Mouse (Mus musculus) kidney, embryonic 15.5 days (tissue): Measurements from ENCODE around the gene Olfr715b. TPM values are rescaled to one million over a fixed set of nuclear protein-coding genes. Genes with fewer than 3 reads are reported as not detected.
"Not testable (repeated sequence)": the region's sequence is repeated elsewhere in the genome, so short reads cannot be mapped to it uniquely, and the experiment has no call there.

ENCODE experiments used
- ATAC-seq: fragments of 200-750 bp; cut with Nextera tagmentation; replicated peaks from 2 replicates; pipeline ENCODE4 v1.8.0; 2017; ENCODE audit warnings: moderate TSS enrichment; ENCODE audit not compliant: low FRiP score
- H3K27ac ChIP-seq: fragments of 300-500 bp; sonication (generic); 2 replicates; pipeline ENCODE4 v1.5.1; 2015; ENCODE audit warnings: mild to moderate bottlenecking, inconsistent platforms
- H3K27me3 ChIP-seq: fragments of 300-500 bp; sonication (generic); 2 replicates; pipeline ENCODE4 v1.6.1; 2015; ENCODE audit warnings: inconsistent platforms
- H3K36me3 ChIP-seq: fragments of 300-500 bp; sonication (generic); 2 replicates; pipeline ENCODE4 v1.6.1; 2015; ENCODE audit warnings: inconsistent platforms
- H3K4me1 ChIP-seq: fragments of 300-500 bp; sonication (generic); 2 replicates; pipeline ENCODE4 v1.6.1; 2015; ENCODE audit warnings: inconsistent platforms
- H3K4me2 ChIP-seq: fragments of 300-500 bp; sonication (generic); 2 replicates; pipeline ENCODE4 v1.6.1; 2015; ENCODE audit warnings: moderate library complexity, mild to moderate bottlenecking, inconsistent platforms
- H3K4me3 ChIP-seq: fragments of 300-500 bp; sonication (generic); replicated peaks from 2 replicates; pipeline ENCODE4 v1.5.1; 2015; ENCODE audit warnings: mild to moderate bottlenecking, inconsistent platforms
- H3K9ac ChIP-seq: fragments of 300-500 bp; sonication (generic); 2 replicates; pipeline ENCODE4 v1.6.1; 2015; ENCODE audit warnings: mild to moderate bottlenecking, inconsistent platforms
- H3K9me3 ChIP-seq: fragments of 300-500 bp; sonication (generic); replicated peaks from 2 replicates; pipeline ENCODE4 v1.6.1; 2016; ENCODE audit warnings: inconsistent platforms
- WGBS: fragments of 180-500 bp; shearing (Covaris S2); methylation state at CpG from one replicate; pipeline ENCODE4 v1.1.7; 2015; ENCODE audit warnings: mixed read lengths; 5-methylcytosine and 5-hydroxymethylcytosine counted together
- polyA plus RNA-seq: library from polyadenylated mRNA; unstranded; fragments of >200 nt; fragmentation: Nextera tagmentation; extraction: Ambion mirVana; gene quantifications from 2 replicates; pipeline ENCODE4 v1.2.1, GENCODE M21; 2015

Olfr715b gene
- polyA plus RNA-seq: not detected in 2 replicates

DNA sequence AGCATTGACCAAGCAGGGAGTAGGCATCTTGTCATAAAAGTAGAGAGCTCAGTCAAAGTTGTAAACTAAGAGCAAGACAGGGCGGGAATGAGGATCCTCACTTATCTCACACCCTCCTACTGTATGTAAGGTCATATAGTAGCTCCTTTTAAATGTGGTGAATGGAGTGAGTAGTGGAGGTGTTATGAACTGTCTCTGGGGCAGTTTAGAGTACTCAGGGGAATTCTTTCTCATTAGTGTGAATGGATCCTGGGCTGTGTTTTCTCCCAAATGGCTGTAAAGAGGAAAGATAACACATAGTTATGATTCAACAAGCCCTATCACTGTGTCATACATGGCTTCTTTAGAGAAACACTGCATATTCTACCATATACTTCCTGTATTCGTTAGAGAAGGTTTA is at the start of gene Olfr715b:
Olfr715b (minus strand) TSS at position 101 of the 400 bp plus-strand sequence.
- H3K4me3 ChIP-seq, H3K9me3 ChIP-seq, H3K4me1 ChIP-seq, H3K36me3 ChIP-seq, H3K4me2 ChIP-seq, H3K27me3 ChIP-seq, H3K9ac ChIP-seq, ATAC-seq, H3K27ac ChIP-seq: not testable (repeated sequence)
- WGBS: 87% methylated on average over 2 of the region's 2 CpGs

DNA sequence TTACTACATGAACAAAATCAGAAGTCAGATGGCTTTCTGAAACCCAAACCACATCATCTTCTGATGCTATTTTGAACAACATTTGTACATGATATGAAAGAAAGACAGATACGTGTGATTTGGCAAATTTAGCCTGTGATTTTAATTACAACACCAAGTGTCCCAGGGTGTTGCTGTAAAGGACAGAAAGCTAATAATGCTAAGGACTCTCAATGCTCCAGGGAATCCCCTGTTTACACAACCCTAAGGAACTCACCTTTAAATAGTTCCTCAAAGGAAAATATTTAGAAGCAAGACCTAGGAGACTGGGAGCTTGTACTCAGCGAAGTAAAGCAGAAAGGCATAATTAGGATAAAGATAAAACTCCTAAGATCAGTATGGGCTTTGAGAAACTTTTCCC is 27.9 kb upstream of the Olfr715b start, which contains the start of gene Olfr716:
Olfr716 (plus strand) TSS at position 301 of the 400 bp plus-strand sequence.
- ATAC-seq: not testable (repeated sequence)

DNA sequence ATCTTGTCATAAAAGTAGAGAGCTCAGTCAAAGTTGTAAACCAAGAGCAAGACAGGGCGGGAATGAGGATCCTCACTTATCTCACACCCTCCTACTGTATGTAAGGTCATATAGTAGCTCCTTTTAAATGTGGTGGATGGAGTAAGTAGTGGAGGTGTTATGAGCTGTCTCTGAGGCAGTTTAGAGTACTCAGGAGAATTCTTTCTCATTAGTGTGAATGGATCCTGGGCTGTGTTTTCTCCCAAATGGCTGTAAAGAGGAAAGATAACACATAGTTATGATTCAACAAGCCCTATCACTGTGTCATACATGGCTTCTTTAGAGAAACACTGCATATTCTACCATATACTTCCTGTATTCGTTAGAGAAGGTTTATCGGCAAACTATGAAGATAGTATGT is 20.8 kb upstream of the Olfr715b start, which contains the start of gene Olfr715:
Olfr715 (minus strand) TSS at position 101 of the 400 bp plus-strand sequence.
- not testable (repeated sequence) for H3K36me3 ChIP-seq, H3K4me3 ChIP-seq, ATAC-seq, H3K27me3 ChIP-seq, H3K9ac ChIP-seq, H3K27ac ChIP-seq, H3K4me1 ChIP-seq, H3K4me2 ChIP-seq, H3K9me3 ChIP-seq
- WGBS: 87% methylated on average over 2 of the region's 3 CpGs

More for the DNA sequence above, 27.9 kb upstream of the Olfr715b start, which contains the start of gene Olfr716:
- H3K27ac ChIP-seq, H3K4me1 ChIP-seq, H3K9ac ChIP-seq, H3K36me3 ChIP-seq, H3K9me3 ChIP-seq, H3K27me3 ChIP-seq, H3K4me2 ChIP-seq, H3K4me3 ChIP-seq: not testable (repeated sequence)
- 75% methylated on average over 2 of the region's 2 CpGs for WGBS

DNA sequence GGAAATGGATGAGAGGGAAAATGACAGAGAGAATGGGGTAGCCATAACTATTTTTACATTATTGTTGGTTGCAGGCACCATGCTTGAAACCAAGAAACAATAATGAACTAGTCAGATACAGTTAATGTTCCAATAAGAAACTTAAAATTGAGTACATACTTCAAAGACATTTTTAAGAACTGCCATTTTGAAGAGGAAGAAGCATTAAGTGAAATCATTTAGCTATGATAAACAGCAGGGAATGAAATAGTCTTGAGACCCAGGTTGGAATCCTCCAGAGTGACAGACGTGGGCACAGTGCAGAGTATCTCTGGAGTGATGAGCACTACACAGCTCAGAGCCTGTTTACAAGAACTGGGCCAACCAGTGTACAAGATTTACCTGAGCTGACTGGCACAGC is 17.2 kb downstream of the Olfr715b start, which contains the start of gene Olfr17:
Olfr17 (plus strand) TSS at position 301 of the 400 bp plus-strand sequence.
- no peak within 1 kb of the TSS for H3K9ac ChIP-seq
- no peak for ATAC-seq
- no peaks in the 10 kb centered on the region for H3K4me1 ChIP-seq
- H3K27ac ChIP-seq: no peak within 1 kb of the TSS
- H3K9me3 ChIP-seq: no peaks in the 10 kb centered on the region
- no peak within 1 kb of the TSS for H3K4me3 ChIP-seq
- no peaks in the 10 kb centered on the region for H3K27me3 ChIP-seq
- no peak within 1 kb of the TSS for H3K4me2 ChIP-seq
- H3K36me3 ChIP-seq: no peaks in the 10 kb centered on the region
- WGBS: 51% methylated on average over 1 of the region's 1 CpGs

DNA sequence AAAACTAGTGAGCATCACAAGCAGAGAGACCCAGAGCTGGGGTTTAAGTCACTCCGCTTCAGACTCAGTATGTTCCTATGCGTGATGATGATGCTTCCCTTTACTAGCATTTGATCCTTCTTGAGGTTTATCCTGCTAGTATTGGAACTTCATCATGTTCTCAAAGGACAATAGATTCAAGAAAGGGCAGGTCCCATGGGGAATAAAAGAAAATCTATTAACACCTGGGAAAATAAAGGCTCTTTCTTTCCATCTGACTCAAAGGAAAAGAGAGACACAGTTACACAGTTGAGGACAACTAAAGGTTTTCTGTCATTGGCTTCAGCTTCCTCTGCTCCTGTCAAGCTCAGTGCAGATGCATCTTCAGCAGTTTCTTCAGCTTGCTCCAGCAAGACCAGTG is 39.5 kb downstream of the Olfr715b start, which contains the start of gene Olfr714:
Olfr714 (plus strand) TSS at position 301 of the 400 bp plus-strand sequence.
- 92% methylated on average over 2 of the region's 2 CpGs for WGBS
- Histone ChIP-seq H3K4me2 (no peak within 1 kb of the TSS), H3K27ac (no peak within 1 kb of the TSS), H3K9me3 (no peaks in the 10 kb centered on the region), H3K4me3 (no peak within 1 kb of the TSS), H3K27me3 (no peaks in the 10 kb centered on the region), H3K4me1 (no peaks in the 10 kb centered on the region), H3K36me3 (no peaks in the 10 kb centered on the region), H3K9ac (no peak within 1 kb of the TSS)
- ATAC-seq: no peak

Other genes starting within 250 kb of the Olfr715b start
- not detected in 2 replicates for gene Olfr704, start 247.2 kb downstream of the Olfr715b start, polyA plus RNA-seq
- not detected in 2 replicates for gene Olfr705, start 233.5 kb downstream of the Olfr715b start, polyA plus RNA-seq
- not detected in 2 replicates for gene Olfr706, start 222.2 kb downstream of the Olfr715b start, polyA plus RNA-seq
- gene Olfr707, start 209.1 kb downstream of the Olfr715b start, polyA plus RNA-seq: not detected in 2 replicates
- not detected in 2 replicates for gene Olfr1532-ps1, start 202.4 kb downstream of the Olfr715b start, polyA plus RNA-seq
- gene Olfr709-ps1, start 178.2 kb downstream of the Olfr715b start, polyA plus RNA-seq: not detected in 2 replicates
- gene Olfr710, start 162.1 kb downstream of the Olfr715b start, polyA plus RNA-seq: not detected in 2 replicates
- gene Olfr6, start 146.4 kb downstream of the Olfr715b start, polyA plus RNA-seq: not detected in 2 replicates
- not detected in 2 replicates for gene Olfr711, start 134.9 kb downstream of the Olfr715b start, polyA plus RNA-seq
- gene Olfr2, start 104.3 kb downstream of the Olfr715b start, polyA plus RNA-seq: not detected in 2 replicates
- not detected in 2 replicates for gene Olfr713, start 79.2 kb downstream of the Olfr715b start, polyA plus RNA-seq
- gene Olfr714, start 39.4 kb downstream of the Olfr715b start, polyA plus RNA-seq: not detected in 2 replicates
- gene Olfr17, start 17.1 kb downstream of the Olfr715b start, polyA plus RNA-seq: not detected in 2 replicates
- gene Olfr715, start 20.7 kb upstream of the Olfr715b start, polyA plus RNA-seq: not detected in 2 replicates
- gene Olfr716, start 28.0 kb upstream of the Olfr715b start, polyA plus RNA-seq: not detected in 2 replicates
- not detected in 2 replicates for gene Nlrp14, start 56.6 kb upstream of the Olfr715b start, polyA plus RNA-seq
- not detected in 2 replicates for gene Rbmxl2, start 99.1 kb upstream of the Olfr715b start, polyA plus RNA-seq